Mouse (Mus musculus) adrenal gland, adult (tissue): Measurements from ENCODE around the gene Smc6.

Experiments
- DNase-seq, 2 experiments: peaks; one replicate each; pipeline ENCODE4 v3.0.0; 2022 to 2023; ENCODE audit warnings: low spot score in 1 of 2; ENCODE audit not compliant: inconsistent age in 2 of 2

Gene Smc6

DNA sequence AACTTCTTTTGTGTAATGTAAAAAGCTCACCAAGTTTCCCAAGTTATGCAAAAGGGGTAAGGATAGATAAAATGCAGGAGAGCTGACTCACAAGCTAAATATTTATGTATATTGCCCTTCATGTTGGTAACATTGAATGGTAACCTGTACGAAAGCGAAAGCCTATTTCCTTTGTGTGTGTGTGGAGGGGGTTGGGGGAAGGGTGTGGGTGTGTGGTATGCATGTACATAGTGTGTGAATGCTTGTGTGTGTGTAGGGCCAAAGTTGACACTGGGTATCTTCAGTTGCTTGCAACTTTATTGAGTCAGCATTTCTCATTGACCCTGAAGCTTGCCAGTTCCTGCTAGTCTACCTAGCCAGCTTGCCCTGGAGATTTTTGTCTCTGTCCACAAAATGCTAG is 15.9 kb downstream of the Smc6 start:
- no peak for DNase-seq

DNA sequence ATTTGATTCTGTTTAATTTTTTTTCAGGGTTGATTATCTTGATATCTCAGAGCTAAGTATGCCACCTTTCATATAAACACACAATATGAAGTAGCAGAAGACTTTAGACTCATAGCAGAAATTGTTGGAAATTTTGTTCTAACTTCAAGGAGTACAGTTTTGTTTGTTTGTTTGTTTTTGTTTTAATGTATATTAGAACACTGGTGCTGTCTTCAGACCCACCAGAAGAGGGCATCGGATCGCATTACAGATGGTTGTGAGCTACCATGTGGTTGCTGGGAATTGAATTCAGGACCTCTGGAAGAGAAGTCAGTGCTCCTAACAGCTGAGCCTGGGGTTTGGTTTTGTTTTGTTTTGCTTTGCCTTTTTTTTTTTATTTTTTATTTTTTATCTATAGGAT is 20.7 kb downstream of the Smc6 start:
- DNase-seq = no peak

DNA sequence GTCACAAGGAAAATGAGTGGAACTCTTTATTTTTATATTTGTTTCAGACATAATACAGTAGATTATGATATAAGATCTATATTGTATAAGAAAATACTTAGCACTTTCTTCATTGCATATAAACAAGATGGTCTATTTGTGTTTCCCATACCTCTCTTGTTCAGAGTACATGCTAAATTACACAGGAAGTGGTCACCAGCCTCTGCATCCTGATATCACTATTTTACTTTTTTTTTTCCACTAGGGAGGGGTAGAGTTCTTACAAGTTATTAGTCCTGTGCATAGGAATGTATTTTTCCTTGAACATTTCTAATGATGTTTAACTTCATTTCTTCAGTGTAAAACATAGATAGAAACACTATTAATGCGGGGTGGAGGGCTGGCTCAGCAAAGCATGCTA is 35.2 kb downstream of the Smc6 start:
- DNase-seq = no peak

DNA sequence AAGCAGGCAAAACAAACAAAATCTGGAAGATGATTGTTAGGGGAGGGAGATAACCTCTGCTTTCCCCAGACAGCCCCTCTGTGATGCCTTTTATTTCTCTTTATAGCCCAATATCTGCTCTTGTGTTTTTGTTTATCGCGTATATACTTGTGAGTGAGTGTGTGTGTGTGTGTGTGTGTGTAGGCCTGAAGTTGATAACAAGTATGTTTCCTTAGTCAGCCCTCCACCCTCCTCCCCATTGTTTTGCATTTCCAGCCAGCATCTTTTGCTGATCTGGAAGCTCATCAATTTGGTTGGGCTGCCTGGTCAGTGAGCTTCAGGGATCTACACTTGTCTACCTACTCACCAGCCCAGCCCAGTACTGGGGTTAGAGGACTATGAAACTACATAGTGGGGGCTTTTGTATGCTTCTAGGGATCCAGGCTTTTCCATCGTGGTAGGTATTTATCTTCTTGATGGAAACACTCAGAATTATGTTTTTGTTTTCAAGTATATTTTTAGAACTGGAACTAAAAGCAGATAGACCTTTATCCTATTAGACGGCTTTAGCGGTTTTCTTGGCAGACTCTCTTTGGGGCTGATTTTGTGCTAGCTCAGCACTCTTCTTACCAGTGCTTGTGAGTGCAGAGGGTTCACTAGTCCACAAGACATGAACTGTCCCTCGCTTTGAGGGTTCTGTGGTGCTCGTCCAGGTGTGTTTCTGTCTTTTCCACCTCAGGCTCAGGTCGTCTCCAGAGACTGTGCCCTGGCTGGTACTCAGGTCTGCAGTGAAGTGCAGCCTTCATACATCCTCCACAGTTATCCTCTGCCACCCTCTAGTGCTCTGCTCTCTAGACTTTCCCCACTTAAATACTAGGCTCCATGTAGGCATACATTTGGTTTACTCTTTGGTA is 41.3 kb downstream of the Smc6 start:
- no peak for DNase-seq

DNA sequence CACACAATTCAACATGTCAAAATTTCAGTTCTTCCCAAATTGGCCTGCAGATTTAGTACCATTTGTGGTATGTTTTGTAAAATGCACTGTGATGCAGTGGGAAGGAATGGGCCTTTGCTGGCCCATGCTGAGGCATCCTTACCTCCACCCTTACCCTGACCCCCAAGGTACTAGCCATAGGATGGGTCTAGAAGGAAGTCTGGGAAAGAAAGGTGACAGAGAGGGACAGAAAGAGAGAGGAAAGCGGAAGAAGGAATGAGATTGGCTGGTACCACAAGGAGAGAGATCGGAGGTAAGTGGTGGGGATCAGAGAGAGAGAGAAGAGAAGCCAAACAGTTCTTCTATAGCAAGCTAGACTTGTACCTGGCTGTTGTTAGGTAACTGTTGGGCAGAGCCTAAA is 45.4 kb downstream of the Smc6 start:
- no peak for DNase-seq

DNA sequence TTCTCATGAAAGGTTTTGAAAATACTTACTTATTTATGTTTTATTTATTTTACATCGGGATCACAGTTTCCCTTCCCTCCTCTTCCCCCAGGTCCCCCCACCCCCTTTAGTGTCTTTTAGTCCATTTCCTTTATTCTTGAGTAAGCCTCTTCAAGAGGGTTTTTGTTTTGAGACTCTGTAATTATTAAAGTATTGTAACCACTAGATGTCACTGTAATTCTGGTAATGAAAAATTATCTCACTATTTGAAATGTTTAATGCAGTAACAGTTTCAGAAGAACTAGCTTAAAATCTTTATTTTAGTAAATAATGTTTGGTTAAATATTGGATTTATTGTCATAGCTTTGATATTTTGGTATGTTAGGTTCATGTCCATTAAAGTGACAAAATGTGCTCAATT is 48.2 kb downstream of the Smc6 start:
- DNase-seq = no peak

DNA sequence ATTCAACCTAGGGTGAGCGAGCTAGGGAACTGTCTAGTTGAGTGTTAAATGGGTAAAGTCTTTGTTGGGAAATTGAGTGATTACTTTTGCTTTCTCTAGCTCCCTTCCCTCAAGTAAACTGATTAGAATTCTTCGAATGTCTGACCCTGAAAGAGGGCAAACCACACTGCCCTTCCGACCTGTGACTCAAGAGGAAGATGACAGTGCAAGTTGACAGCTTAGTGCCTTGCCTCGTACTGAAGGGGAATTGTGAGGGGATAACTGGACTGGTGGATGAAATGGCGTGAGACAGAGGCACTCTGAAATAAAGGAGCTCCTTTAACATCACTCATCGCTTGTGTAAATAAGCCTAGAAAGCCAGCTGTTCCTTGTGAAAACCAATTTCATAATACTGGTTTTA is 52.0 kb downstream of the Smc6 start:
- DNase-seq = peak; percentile 60 to 76

DNA sequence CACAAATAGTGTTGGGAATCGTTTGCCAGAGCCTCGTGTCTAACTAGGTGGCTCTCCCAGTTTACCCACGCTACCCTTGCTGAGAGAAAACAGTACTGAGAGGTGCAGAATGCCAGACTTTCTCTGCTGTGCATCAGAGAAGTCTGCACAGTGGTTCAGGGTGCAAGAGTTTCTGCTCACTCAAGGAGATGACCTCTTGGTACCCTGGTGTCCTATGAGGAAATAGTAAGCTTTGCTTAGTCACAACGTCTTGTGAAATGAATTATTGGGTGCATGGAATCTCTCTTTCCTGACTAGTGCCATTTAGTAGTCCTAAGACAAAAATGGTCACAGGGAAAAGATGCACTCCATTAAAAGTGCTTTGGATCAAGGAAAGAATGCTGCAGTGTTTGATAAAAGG is 58.8 kb downstream of the Smc6 start:
- DNase-seq = peak in 1 of 2 experiments; percentile 58

DNA sequence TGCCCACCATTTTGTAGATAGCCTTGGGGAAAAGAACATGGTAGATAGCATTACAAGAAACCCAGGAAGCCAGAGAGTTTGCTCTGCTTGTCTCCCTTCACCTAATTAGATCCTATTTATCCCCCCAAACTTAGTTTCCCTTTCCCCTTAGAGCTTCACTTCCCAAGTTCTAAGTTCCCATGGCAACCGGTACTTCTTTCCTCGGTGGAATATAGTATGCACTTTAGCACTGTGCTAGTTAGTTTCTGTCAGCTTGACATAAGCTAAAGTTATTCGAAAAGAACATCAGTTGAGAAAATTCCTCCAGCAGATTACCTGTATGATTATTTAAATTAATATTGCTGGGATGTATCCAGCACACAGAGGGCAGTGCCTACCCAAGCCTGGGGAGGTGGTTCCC is 60.8 kb downstream of the Smc6 start:
- no peak for DNase-seq

DNA sequence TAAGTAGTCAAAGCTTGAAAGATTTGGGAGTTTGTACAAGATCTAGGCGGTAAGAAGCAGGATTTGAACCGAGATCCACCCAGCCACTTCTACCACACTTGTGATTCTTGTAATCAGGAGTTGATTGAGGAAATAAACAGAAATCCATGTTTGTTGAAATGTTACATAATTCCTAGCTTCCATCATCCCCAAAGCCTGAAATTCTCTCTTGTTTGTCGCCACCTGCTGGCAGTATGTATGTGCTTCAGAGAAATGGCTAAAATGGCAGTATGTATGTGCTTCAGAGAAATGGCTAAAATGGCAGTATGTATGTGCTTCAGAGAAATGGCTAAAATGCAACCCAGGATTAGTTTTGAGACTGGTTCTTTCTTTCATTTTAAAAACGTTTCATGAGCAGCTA is 71.2 kb downstream of the Smc6 start:
- DNase-seq = peak; percentile 55 to 88

DNA sequence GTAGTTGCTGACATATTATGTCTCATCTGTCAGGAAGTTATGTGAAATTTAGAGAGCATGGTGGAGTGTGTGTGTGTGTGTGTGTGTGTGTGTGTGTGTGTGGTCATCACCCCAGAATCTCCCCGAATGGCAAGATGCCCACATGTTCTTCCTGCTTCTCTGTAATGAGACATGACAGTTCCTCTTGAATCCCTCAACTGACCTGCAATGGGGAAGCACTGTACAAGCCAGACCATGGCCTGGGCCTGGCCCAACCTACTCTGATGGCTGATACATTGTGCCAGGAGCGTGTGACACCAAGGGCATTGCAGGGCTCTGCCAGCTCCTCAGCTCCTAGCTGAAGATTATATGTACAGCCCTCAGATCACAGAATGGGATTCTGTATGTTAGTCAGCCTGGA is 72.6 kb downstream of the Smc6 start:
- peak in 1 of 2 experiments; percentile 36 for DNase-seq

DNA sequence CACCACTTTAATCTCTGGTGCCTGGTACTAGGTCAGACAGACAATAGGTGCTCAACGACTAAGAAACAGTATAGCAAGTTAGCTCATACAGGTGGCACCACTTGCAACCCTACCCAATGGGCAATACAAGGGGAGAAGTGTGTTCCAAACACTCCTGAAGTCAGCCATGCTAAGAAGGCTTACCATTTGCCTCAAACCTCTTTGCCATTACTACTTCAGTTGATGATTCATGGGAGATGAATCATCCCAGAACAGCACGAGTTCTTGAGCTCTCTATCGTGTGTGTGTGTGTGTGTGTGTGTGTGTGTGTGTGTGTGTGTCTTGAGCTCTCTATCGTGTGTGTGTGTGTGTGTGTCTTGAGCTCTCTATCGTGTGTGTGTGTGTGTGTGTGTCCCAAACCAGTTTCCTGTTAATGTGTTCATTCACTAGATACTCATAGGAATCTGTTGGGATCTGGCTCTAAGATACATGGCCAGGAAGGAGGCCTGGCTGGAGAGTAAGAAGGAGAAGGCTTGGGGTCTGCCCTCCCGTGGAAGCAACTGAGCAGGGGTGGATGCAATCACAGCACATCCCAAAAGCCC is 76.4 kb downstream of the Smc6 start:
- DNase-seq = peak in 1 of 2 experiments; percentile 65

DNA sequence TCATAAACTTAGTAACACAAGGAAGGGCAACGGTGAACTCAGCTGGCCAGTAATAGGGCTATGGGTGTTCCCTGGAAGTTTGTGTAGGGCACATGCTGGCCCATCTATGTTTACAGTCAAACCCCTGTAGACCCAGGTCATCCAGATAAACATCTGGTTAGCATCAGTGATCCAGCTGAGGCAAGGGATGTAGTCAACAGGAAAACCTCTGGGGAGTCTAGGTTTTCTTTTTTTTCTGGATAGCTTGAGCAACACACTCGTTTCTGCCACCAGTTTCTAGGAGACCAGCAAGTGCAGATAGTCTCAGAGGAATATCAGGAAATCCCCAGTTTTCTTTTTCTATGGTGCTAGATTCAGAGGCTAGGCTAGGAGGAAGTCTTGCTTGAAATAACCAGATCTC is 80.3 kb downstream of the Smc6 start:
- no peak for DNase-seq

DNA sequence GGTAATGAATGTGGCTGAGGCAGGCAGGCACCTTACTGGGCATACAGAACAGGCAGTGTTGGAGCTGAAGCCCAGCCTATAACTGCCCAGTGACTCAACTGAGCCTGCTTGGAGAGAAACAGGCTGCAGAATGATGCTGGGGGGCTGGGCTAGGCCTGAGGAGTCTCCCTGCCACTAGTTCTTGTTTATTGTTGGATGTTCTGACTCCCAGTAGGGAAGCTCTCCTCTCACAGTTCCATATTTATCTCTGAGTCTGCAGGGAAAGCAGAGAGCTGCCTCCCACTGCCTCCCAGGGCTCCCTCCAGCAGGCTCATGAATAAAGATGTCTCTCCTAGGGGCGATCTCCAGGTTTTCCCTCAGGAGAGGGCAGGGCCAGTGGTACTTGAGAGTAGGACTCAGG is 82.7 kb downstream of the Smc6 start:
- DNase-seq = no peak

DNA sequence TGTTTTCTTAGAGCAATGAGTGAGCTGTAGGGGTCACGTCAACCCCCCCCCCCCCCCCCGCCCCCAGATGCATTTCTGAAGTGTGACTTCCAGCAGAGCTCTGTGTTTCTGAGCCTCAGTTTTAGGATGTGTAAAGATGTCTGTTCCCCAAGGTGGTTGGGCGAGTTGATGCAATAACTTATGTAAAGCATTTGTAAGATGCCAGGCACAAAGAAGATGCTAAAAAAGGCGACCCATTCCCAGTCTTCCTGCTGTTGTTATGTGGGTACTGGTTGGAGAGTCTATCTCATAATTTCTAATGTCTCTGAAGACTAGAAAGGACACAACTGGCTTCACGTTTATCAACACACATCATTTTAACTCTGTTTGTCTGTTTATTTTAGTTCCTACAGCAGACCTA is 84.2 kb downstream of the Smc6 start:
- no peak for DNase-seq

DNA sequence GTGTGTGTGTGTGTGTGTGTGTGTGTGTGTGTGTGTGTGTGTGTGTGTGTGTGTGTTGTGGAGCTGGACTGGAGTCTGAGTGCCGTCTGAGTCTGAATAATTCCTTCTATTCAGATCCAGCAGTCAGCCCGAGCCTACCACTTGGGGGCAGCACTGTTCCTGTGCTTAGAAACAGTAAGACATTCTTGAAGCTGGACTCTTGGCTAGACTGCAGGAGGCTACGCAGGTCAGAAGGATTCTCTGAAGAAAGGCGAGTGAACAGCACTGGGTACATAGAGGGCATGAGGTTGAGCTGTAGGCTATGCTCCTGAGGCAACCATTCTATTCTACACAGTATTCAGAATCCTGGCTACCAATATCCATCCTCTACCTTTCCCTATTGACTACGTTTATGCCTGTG is 85.2 kb downstream of the Smc6 start:
- peak; percentile 79 to 93 for DNase-seq

DNA sequence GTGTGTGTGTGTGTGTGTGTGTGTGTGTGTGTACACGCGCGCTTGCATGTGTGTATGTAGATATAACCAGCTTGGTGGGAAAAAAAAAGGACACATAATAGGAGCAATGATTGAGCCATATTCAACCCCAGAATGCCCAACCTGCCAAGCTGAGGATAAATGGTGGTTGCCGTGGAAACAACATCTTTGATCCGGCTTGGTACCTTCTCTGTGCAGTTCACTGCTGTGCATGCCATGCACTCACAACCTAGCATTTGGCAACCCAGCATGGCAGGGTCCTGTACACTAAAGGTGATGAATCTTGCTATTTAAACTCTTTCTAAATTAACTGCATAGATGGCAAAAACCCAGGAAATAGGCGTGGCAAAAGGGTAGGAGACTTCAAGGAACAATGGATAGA is 96.7 kb downstream of the Smc6 start:
- DNase-seq = no peak

DNA sequence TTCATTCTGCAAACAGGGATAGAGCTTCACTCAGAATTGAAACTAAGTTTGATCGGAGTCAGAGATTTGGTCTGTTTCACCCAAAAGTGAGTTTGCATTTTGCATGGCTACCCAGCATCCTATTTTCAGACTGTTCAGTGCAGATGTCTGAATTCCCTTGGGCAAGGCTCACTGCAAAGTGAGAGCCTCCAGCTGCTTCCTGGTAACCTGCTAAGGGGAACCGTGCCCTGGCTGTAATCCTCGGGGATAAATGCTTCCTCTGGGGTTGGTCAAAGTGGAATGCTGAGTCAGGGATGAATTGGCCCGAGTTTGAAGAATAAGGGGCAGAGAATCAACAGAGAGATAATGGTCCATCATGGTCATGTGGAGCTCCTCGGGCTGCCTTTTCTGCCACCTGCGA is 99.2 kb downstream of the Smc6 start:
- no peak for DNase-seq

DNA sequence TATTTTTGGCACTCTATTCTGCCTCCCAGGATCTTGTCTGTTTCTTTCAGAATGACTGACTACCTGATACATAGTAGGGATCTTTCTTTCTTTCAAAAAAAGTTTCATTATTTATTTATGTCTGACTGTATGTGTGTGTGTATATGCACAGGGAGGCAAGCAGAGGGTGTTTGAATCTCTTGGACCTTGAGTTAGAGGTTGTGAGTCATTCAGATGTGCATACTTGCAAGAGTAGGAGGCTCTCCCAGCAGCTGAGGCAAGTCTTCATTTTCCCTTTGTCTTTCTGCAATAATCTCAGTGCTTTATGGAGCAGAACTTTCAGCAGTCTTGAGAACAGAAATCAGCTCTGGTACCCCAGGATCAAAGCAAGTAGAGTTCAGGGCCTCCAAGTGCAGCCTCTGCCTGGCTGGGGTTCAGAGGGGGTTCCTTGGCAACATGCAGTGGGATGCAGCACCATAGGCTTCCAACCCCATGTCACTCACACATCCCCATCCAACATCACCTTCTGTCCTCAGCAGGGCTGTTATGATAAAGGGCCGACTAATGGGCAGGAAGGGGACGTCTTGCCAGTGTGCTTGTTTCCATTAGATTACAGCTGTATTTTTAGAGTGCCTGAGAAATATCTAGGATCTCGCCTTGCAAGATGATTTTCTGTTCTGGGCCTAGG is 101.5 kb downstream of the Smc6 start:
- no peak for DNase-seq
